Mouse (Mus musculus) testis, adult 2 months (tissue): Measurements from ENCODE around the gene Rpp25l.

ENCODE experiments used
- CTCF ChIP-seq: fragments of 200-500 bp; IDR thresholded peaks from 2 replicates; pipeline ENCODE4 v1.5.1; 2012; ENCODE audit warnings: low read depth, mild to moderate bottlenecking, inconsistent platforms, low read length, moderate library complexity; ENCODE audit not compliant: control insufficient read depth, insufficient read depth, insufficient replicate concordance
- POLR2A ChIP-seq: fragments of 200-500 bp; IDR thresholded peaks from 2 replicates; pipeline ENCODE4 v1.6.1; 2012; ENCODE audit warnings: low read depth, mild to moderate bottlenecking, inconsistent platforms, low read length, moderate library complexity; ENCODE audit not compliant: control insufficient read depth

- TF ChIP-seq POLR2A (no peak), CTCF (no peak)
These were observed 36.9 kb downstream of the Rpp25l start for GRCm38 (mm10) chr4:41676248-41677005.
